Mouse (Mus musculus): ENCODE measurements around the gene Spaca5.

The Spaca5 gene
- long read RNA-seq, experiment 1 = 0 reads
- long read RNA-seq, experiment 2 = 0 reads

DNA sequence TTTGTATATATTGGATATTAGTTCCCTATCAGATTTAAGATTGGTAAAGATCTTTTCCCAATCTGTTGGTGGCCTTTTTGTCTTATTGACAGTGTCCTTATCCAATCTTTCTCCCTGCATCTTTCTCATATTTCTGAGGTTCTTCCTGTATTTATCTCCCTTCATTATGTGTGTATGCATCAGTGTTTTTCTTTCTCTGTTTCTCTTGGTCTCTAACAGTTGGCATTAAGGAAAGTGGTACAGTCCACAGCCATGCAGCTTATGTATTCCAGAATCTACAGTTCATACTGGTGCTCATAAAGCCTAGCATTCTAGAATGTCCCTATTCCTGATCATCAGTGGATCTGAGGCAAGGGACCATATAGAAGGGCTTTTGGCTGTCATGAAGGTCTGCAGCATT lies at the start of gene Spaca5:
TSS of gene Spaca5 (plus strand) at position 301 of the 400 bp plus-strand sequence.
- intact Hi-C loops (cut with DNase I) = no loop called here

DNA sequence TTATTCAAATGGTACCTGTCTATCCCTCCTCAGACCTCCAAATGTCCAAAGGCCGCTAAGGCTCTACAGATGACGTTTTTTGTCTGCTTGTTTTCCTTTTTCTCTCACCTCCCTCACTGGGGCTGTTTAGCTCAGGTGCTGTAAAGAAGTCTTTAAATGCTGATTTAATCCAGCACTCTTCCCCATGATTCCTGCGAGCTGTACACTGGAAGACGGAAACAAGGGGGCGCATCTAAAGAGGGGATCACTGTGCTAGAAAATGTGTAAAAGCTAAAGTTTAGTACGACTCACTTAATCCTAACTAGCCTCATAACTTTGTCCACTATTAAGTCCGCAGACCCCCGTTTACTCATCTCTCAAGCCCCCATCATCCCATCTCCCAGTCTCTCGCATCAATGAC lies 6.7 kb upstream of the Spaca5 start:
- intact Hi-C loops (cut with DNase I) = no loop called here

DNA sequence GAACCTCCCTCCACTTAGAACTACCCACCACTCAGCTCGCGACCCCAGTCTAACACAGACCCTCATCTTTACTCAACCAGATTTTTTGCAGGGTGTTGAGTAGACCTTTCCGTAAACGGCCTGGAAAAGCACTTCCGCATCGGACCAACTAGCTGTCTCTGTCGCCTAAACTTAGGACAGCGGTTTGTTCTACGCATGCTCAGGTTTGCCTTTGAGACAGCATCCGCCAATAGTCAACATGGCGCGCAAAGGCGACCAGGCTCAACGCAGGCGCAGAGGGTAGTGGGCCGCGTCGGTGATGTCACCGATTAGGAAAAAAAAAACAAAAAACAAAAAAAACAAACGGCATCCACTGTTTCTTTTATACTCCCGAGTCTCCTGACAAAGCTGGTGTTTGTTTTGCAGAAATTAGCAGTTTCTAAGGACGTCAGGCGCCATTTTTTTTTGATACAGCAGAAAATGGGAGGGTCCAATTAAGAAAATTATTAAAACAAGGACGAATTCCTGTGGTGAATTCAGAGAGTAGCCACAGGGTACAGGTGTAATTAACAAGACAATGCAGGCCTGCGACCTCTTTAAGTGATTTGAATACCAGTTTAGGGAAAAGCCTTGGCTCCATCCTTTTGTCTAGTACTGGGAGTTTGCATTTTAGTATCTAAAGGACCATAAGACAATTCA lies 6.2 kb upstream of the Spaca5 start, which contains the start of gene Zfp182:
TSS of gene Zfp182 (minus strand) at position 451 of the 678 bp plus-strand sequence.
- intact Hi-C loops (cut with DNase I) = no loop called here

DNA sequence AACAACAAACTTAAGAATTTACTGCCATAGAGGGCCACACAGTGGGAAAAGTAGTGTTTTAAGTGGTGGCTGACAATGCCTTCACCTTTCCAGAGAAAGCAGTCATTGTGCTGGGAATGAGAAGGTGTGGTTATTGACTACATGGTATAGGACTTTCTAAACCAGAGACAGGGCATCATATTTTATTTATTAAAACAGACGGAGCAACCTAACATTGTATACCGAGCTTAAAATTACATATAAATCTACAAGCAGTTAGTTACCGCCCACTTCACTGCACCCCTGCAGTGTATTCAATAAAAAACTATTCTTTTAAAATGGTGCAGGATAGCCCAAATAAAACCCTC lies 5.7 kb upstream of the Spaca5 start:
- intact Hi-C loops (cut with DNase I) = no loop called here

DNA sequence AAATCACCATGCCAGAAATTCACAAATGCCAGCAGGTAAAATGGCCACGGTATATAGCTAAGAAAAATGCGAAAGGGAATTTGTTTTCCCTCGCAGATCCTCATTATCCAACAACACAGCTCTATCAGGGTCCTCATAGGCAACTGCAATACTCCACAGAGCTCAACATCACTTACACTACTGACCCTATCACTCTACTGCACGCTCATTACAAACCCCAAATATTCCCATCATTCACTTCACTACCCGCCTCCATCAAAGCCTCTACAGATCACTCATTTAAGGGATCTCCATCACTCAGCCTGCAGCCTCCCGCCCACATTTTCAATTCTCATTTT lies 20.4 kb downstream of the Spaca5 start:
- intact Hi-C loops (cut with DNase I) = no loop called here

DNA sequence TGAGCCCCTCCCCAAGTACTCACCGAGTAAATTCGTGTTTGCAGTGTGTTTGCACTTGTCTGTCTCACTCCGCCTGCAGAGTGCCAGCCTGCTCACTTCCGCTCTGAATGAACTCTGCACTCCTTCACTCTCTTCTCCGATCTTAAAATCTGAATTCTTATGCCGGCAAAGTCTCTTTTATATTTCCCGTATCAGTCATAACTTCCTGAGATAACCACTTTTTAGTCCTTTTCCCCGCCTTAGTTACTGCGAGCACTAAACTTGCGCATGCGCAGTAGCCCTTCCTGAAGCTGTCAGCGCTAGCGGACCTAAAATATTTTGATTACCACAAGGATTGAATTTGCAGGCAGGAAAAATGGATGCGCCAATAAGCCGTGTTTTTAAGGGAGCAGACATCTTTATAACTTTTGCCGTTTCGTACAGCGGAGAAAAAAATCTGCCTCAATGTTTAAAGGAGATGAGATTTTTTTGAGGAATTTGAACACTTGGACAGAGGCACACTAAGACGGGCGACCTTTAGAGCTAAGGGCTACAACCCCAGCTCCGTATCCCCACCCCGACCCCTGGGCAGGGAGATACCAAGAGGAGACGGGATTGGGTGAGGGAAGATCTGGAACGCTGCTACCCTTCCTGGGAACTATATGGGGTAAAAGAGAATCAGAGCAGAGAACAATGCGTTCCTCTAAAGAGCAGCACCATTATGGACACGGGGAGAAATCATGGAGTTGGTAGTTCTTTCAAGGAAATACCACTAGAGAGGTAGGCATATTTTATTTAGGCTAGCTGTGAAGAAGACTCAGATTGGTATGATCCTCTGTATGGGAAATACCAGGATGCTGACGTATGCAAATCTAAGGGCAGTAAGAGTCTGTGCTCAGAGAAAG lies 21.0 kb downstream of the Spaca5 start, which contains the start of gene Zfp300:
TSS of gene Zfp300 (minus strand) at position 545 of the 884 bp plus-strand sequence.
- intact Hi-C loops (cut with DNase I) = no loop called here

DNA sequence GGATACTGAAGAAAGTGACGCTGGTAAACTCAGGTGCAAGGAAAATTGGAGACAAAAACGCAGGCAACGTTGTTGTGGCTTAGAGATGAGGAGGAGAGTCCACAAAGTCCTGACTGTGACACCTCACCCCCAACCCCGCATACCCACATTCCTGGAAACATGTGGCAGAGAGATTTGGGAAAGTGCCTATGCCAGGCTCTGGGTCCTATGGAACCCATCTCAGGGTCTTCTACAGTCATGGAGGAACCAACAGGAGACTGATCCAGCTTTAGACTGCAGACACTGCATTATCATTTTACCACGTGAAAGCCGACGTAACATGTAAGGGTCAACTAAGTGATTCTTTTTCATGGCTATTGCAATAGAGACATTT lies 21.6 kb downstream of the Spaca5 start:
- intact Hi-C loops (cut with DNase I) = no loop called here

DNA sequence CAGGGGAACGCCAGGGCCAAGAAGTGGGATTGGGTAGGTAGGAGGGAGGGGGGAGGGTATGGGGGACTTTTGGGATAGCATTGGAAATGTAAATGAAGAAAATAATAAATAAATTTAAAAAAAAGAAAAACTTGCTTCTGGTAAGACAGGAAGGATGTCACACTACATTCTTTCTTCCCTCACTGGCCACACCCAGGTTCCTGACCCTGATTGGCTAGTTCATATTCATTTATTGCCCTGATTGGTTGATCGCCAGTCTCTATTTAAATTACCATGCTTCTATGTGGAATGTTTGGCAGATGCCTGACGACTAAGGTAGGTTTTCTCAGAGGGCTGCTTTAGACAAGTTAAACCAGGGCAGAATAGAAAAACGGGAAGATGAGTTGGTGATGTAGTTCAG lies 47.3 kb downstream of the Spaca5 start, which contains the start of gene Ssxa1:
TSS of gene Ssxa1 (plus strand) at position 301 of the 400 bp plus-strand sequence.
- intact Hi-C loops (cut with DNase I) = no loop called here
